Mouse (Mus musculus): ENCODE measurements around the gene Naa50.

Naa50 gene

GRCm38 (mm10) chr16:44139536-44140185, at the start of gene Naa50, which contains the start of gene Atp6v1a:
Gene Naa50 (plus strand): TSS chr16:44139830.
Gene Atp6v1a (minus strand): TSS chr16:44139705.
- peak; percentile 78 to 79 for DNase-seq (ENCODE audit: low spot score in 2 of 2)

GRCm38 (mm10) chr16:44099377-44099776, 40.3 kb upstream of the Naa50 start:
- DNase-seq (ENCODE audit: low spot score in 2 of 2) = no peak

- no peak for DNase-seq (ENCODE audit: low spot score in 2 of 2)
Observed at GRCm38 (mm10) chr16:44101181-44101710, 38.4 kb upstream of the Naa50 start.

- DNase-seq (ENCODE audit: low spot score in 2 of 2) = no peak
Observed at GRCm38 (mm10) chr16:44102925-44103324, 36.7 kb upstream of the Naa50 start.

GRCm38 (mm10) chr16:44103806-44104766, 35.5 kb upstream of the Naa50 start:
- DNase-seq (ENCODE audit: low spot score in 2 of 2) = no peak

GRCm38 (mm10) chr16:44105211-44105610, 34.4 kb upstream of the Naa50 start:
- no peak for DNase-seq (ENCODE audit: low spot score in 2 of 2)

GRCm38 (mm10) chr16:44109002-44109401, 30.6 kb upstream of the Naa50 start:
- DNase-seq (ENCODE audit: low spot score in 2 of 2) = no peak

- DNase-seq (ENCODE audit: low spot score in 2 of 2) = no peak
Observed at GRCm38 (mm10) chr16:44119753-44120501, 19.7 kb upstream of the Naa50 start.

- no peak for DNase-seq (ENCODE audit: low spot score in 2 of 2)
Observed at GRCm38 (mm10) chr16:44122122-44122521, 17.5 kb upstream of the Naa50 start.

- no peak for DNase-seq (ENCODE audit: low spot score in 2 of 2)
Observed at GRCm38 (mm10) chr16:44122574-44122973, 17.1 kb upstream of the Naa50 start.

GRCm38 (mm10) chr16:44122982-44123725, 16.5 kb upstream of the Naa50 start:
- DNase-seq (ENCODE audit: low spot score in 2 of 2) = no peak

- no peak for DNase-seq (ENCODE audit: low spot score in 2 of 2)
Observed at GRCm38 (mm10) chr16:44123786-44124185, 15.8 kb upstream of the Naa50 start.

GRCm38 (mm10) chr16:44124713-44125112, 14.9 kb upstream of the Naa50 start:
- no peak for DNase-seq (ENCODE audit: low spot score in 2 of 2)

GRCm38 (mm10) chr16:44125436-44125835, 14.2 kb upstream of the Naa50 start:
- DNase-seq (ENCODE audit: low spot score in 2 of 2) = no peak

GRCm38 (mm10) chr16:44126437-44126836, 13.2 kb upstream of the Naa50 start:
- DNase-seq (ENCODE audit: low spot score in 2 of 2) = no peak

- DNase-seq (ENCODE audit: low spot score in 2 of 2) = no peak
Observed at GRCm38 (mm10) chr16:44132300-44132699, 7.3 kb upstream of the Naa50 start.

- DNase-seq (ENCODE audit: low spot score in 2 of 2) = no peak
Observed at GRCm38 (mm10) chr16:44133187-44133586, 6.4 kb upstream of the Naa50 start.

GRCm38 (mm10) chr16:44136511-44137021, 3.1 kb upstream of the Naa50 start:
- DNase-seq (ENCODE audit: low spot score in 2 of 2) = no peak

- DNase-seq (ENCODE audit: low spot score in 2 of 2) = no peak
Observed at GRCm38 (mm10) chr16:44138377-44138978, 1.2 kb upstream of the Naa50 start.

GRCm38 (mm10) chr16:44138979-44139535, 573 bp upstream of the Naa50 start:
- peak; percentile 69 to 79 for DNase-seq (ENCODE audit: low spot score in 2 of 2)
